Comparison of ENCODE assay signal across 20 mouse cellular contexts in the genomic region with DNA sequence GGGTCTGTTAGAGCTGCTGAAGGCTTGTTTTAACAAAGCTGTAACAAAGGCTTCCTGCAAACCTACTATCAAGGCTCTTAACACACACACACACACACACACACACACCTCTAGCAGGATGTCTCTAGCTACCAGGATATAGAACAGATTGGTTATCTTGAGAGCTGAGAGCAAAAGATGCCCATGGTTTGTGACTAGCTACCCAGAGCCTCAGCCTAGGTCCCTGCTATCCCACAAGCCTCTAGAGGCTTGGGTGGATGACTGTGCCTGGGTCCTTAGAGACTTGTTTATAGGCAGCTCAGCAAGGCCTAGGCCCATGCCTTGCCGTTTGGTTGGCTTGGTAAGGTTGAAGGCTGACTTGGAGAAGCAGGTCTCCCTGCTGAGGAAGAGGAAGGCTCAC. TPM values are rescaled to one million over a fixed set of nuclear protein-coding genes. Genes with fewer than 3 reads are reported as not detected.
DNase-seq lines count a peak whose midpoint lies in the region; ATAC-seq lines count a peak whose summit lies in the region.
"Had no signal": no experiment of that assay in that cellular context is flagged by ENCODE, and none has a peak within 500 bp of the region (broad histone marks: within the 10 kb centered on the region; RNA-seq: fewer than 3 reads in every experiment).

No protein-coding gene starts in this region.

- H3K4me2 ChIP-seq in kidney, embryonic 15.5 days = no peak overlapping the region
- H3K4me2 ChIP-seq in forebrain, embryonic 13.5 days = peak overlapping the region; percentile 86
- peak overlapping the region; percentile 65 for H3K4me2 ChIP-seq in hindbrain, embryonic 15.5 days
- H3K4me2 ChIP-seq in midbrain, embryonic 16.5 days (ENCODE audit: low read length) = peak overlapping the region; percentile 36; the same call in 1 of the 2 replicates
- H3K4me2 ChIP-seq: limb, embryonic 12.5 days; liver, embryonic 15.5 days had no signal

- H3K9ac ChIP-seq in kidney, embryonic 15.5 days = no peak overlapping the region
- H3K9ac ChIP-seq in forebrain, embryonic 13.5 days = peak overlapping the region; percentile 96
- no peak overlapping the region for H3K9ac ChIP-seq in hindbrain, embryonic 15.5 days
- no peak overlapping the region for H3K9ac ChIP-seq in midbrain, embryonic 16.5 days (ENCODE audit: low read depth, low read length)
- H3K9ac ChIP-seq: limb, embryonic 12.5 days; liver, embryonic 15.5 days had no signal

- DNase-seq in kidney, postnatal 36 days = no peak
- no peak for DNase-seq in heart, postnatal 36 days
- no peak for DNase-seq in left cerebral cortex, postnatal 10 days (ENCODE audit: extremely low spot score in 1 of 2, low spot score in 2 of 2)
- no peak for DNase-seq in kidney, postnatal 10 days
- DNase-seq: adrenal gland, postnatal 25 days; B cell, adult 2 months; cerebellum, postnatal 14 days; gastrocnemius, adult 2 months; heart, adult 2 months; heart, postnatal 10 days; kidney, adult 18-20 months; lung, postnatal 4 days; thymus, adult 2 months had no signal

- H3K4me3 ChIP-seq in kidney, embryonic 15.5 days (replicated peaks) = no peak overlapping the region
- H3K4me3 ChIP-seq in forebrain, embryonic 13.5 days = peak overlapping the region; percentile 64
- no peak overlapping the region for H3K4me3 ChIP-seq in hindbrain, embryonic 15.5 days
- no peak overlapping the region for H3K4me3 ChIP-seq in midbrain, embryonic 16.5 days (ENCODE audit: low read depth, low read length)
- H3K4me3 ChIP-seq: gastrocnemius, adult 2 months; heart, adult 2 months; limb, embryonic 12.5 days; liver, embryonic 15.5 days; myocyte had no signal

- H3K36me3 ChIP-seq in kidney, embryonic 15.5 days = no peaks in the 10 kb centered on the region
- H3K36me3 ChIP-seq in forebrain, embryonic 13.5 days (ENCODE audit: poor library complexity, severe bottlenecking) = peaks cover 3% of the 10 kb centered on the region; the same call in 1 of the 2 replicates
- H3K36me3 ChIP-seq in hindbrain, embryonic 15.5 days = no peaks in the 10 kb centered on the region
- no peaks in the 10 kb centered on the region for H3K36me3 ChIP-seq in midbrain, embryonic 16.5 days (ENCODE audit: control insufficient read depth, insufficient read depth, low read length)
- H3K36me3 ChIP-seq: limb, embryonic 12.5 days; liver, embryonic 15.5 days had no signal

- peaks cover 100% of the 10 kb centered on the region for H3K27me3 ChIP-seq in kidney, embryonic 15.5 days
- H3K27me3 ChIP-seq in forebrain, embryonic 13.5 days = 0 out of 2 replicates have a peak, but pooled peaks cover 10% of the 10 kb centered on the region
- H3K27me3 ChIP-seq in hindbrain, embryonic 15.5 days = no peaks in the 10 kb centered on the region
- H3K27me3 ChIP-seq in midbrain, embryonic 16.5 days (ENCODE audit: control insufficient read depth, insufficient read depth, low read depth, low read length) = no peaks in the 10 kb centered on the region

- H3K27ac ChIP-seq in kidney, embryonic 15.5 days = 0 out of 2 replicates have a peak overlapping the region, but pooled peaks have one; percentile 18
- H3K27ac ChIP-seq in forebrain, embryonic 13.5 days = peak overlapping the region; percentile 95
- H3K27ac ChIP-seq in hindbrain, embryonic 15.5 days (replicated peaks) = no peak overlapping the region
- peak overlapping the region; percentile 12; the same call in 1 of the 2 replicates for H3K27ac ChIP-seq in midbrain, embryonic 16.5 days (ENCODE audit: low read length)
- H3K27ac ChIP-seq: gastrocnemius, adult 2 months; heart, adult 2 months; limb, embryonic 12.5 days; liver, embryonic 15.5 days had no signal

- H3K9me3 ChIP-seq in kidney, embryonic 15.5 days (replicated peaks) = no peaks in the 10 kb centered on the region
- H3K9me3 ChIP-seq in forebrain, embryonic 13.5 days (replicated peaks) = no peaks in the 10 kb centered on the region
- H3K9me3 ChIP-seq in hindbrain, embryonic 15.5 days = no peaks in the 10 kb centered on the region
- H3K9me3 ChIP-seq in midbrain, embryonic 16.5 days (replicated peaks; ENCODE audit: control insufficient read depth, low read length, poor library complexity, severe bottlenecking) = no peaks in the 10 kb centered on the region
- H3K9me3 ChIP-seq: limb, embryonic 12.5 days; liver, embryonic 15.5 days had no signal

- 18% methylated on average over 1 of the region's 1 CpGs for WGBS in kidney, embryonic 15.5 days
- 13% methylated on average over 1 of the region's 1 CpGs for WGBS in forebrain, embryonic 13.5 days
- 44% methylated on average over 1 of the region's 1 CpGs for WGBS in hindbrain, embryonic 15.5 days
- WGBS in midbrain, embryonic 16.5 days = 21% methylated on average over 1 of the region's 1 CpGs

- peaks cover 36% of the 10 kb centered on the region for H3K4me1 ChIP-seq in kidney, embryonic 15.5 days
- peaks cover 77% of the 10 kb centered on the region for H3K4me1 ChIP-seq in forebrain, embryonic 13.5 days
- peaks cover 42% of the 10 kb centered on the region for H3K4me1 ChIP-seq in hindbrain, embryonic 15.5 days (replicated peaks)
- H3K4me1 ChIP-seq in midbrain, embryonic 16.5 days (ENCODE audit: control insufficient read depth, insufficient read depth, low read length) = peaks cover 44% of the 10 kb centered on the region
- H3K4me1 ChIP-seq: liver, embryonic 15.5 days had no signal

- no peak for ATAC-seq in kidney, embryonic 15.5 days (replicated peaks; ENCODE audit: low FRiP score)
- no peak for ATAC-seq in forebrain, embryonic 13.5 days
- ATAC-seq in hindbrain, embryonic 15.5 days (ENCODE audit: low FRiP score, low read depth) = no peak
- no peak for ATAC-seq in midbrain, embryonic 16.5 days

- intact Hi-C loops in heart, postnatal 36 days (cut with DNase I) = no loop called here
- intact Hi-C loops in left cerebral cortex, postnatal 10 days (cut with DNase I) = no loop called here

RNA-seq across cellular contexts. Expression of a gene that starts 13.5 kb away (rescaled TPM):
- polyA plus RNA-seq in kidney, embryonic 15.5 days (2015; fragmentation: Nextera tagmentation; extraction: Ambion mirVana) = 8.9 and 9.2 TPM in 2 replicates
- 37.1 and 44.2 TPM in 2 replicates for polyA plus RNA-seq in forebrain, embryonic 13.5 days (2015; fragmentation: Nextera tagmentation; extraction: Ambion mirVana)
- polyA plus RNA-seq in hindbrain, embryonic 15.5 days (2015; fragmentation: Nextera tagmentation; extraction: Ambion mirVana) = 11.0 and 16.4 TPM in 2 replicates
- polyA plus RNA-seq in midbrain, embryonic 16.5 days (2015; fragmentation: Nextera tagmentation; extraction: Ambion mirVana) = 14.3 and 14.9 TPM in 2 replicates
- not detected for total RNA-seq in heart, postnatal 36 days (2021)
- 10 to 100 TPM; 57.3 to 66.7 TPM for total RNA-seq in left cerebral cortex, postnatal 10 days (2021)
- total RNA-seq: gastrocnemius, adult 2 months; heart, adult 2 months; heart, postnatal 10 days had no signal
- polyA plus RNA-seq: heart, adult 2 months; myocyte had no signal
